Mouse (Mus musculus) small intestine, adult 2 months (tissue): ENCODE data around the gene Samd10.

Experiments
- CTCF ChIP-seq: fragments of 200-500 bp; IDR thresholded peaks from 2 replicates; pipeline ENCODE4 v1.5.1; 2012; ENCODE audit warnings: low read depth, mild to moderate bottlenecking, control low read depth, inconsistent platforms, low read length, moderate library complexity, mixed read lengths; ENCODE audit not compliant: insufficient replicate concordance, insufficient read length; ENCODE audit errors: extremely low read depth
- POLR2A ChIP-seq: fragments of 200-500 bp; IDR thresholded peaks from 2 replicates; pipeline ENCODE4 v1.6.1; 2012; ENCODE audit warnings: low read depth, mild to moderate bottlenecking, control low read depth, inconsistent platforms, low read length, moderate library complexity

DNA sequence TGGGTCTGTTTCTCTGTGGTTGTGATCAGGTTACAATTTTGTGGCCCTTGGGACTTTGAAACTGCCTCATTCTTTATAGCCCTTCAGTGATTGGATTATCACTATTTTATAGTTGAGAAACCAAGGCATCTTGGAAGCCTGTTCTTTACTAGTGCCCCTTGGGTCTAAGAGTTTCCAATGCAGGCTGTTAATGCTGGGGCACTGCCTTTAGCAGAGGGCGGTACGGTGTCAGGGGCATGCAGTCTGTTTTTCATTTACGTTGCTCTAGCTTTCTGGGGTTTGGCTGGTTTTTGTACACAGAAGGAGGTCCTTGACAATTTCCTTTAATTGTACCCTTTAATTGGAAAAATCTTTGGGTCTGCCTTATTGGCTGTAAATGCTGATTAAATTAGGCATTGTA is 46.7 kb upstream of the Samd10 start:
- TF ChIP-seq POLR2A (no peak), CTCF (no peak)
